Mouse (Mus musculus) hindbrain, embryonic 13.5 days (tissue): Measurements from ENCODE around the gene Tex264. TPM values are rescaled to one million over a fixed set of nuclear protein-coding genes. Genes with fewer than 3 reads are reported as not detected.
"Not testable (repeated sequence)": the region's sequence is repeated elsewhere in the genome, so short reads cannot be mapped to it uniquely, and the experiment has no call there.

Experiments
- ATAC-seq: fragments of 200-750 bp; cut with Nextera tagmentation; 2 replicates; pipeline ENCODE4 v1.8.0; 2017; ENCODE audit warnings: moderate TSS enrichment; ENCODE audit not compliant: low FRiP score
- H3K27ac ChIP-seq: fragments of 300-500 bp; sonication (generic); 2 replicates; pipeline ENCODE4 v1.5.1; 2015; ENCODE audit warnings: inconsistent platforms, mild to moderate bottlenecking, moderate library complexity
- H3K27me3 ChIP-seq: fragments of 300-500 bp; sonication (generic); 2 replicates; pipeline ENCODE4 v1.6.1; 2015; ENCODE audit warnings: mild to moderate bottlenecking, inconsistent platforms
- H3K36me3 ChIP-seq: fragments of 300-500 bp; sonication (generic); 2 replicates; pipeline ENCODE4 v1.6.1; 2015; ENCODE audit warnings: mild to moderate bottlenecking, inconsistent platforms
- H3K4me1 ChIP-seq: fragments of 300-500 bp; sonication (generic); replicated peaks from 2 replicates; pipeline ENCODE4 v1.6.1; 2015; ENCODE audit warnings: inconsistent platforms
- H3K4me2 ChIP-seq: fragments of 300-500 bp; sonication (generic); 2 replicates; pipeline ENCODE4 v1.6.1; 2015; ENCODE audit warnings: inconsistent platforms, mild to moderate bottlenecking, moderate library complexity
- H3K4me3 ChIP-seq: fragments of 300-500 bp; sonication (generic); 2 replicates; pipeline ENCODE4 v1.5.1; 2015; ENCODE audit warnings: mild to moderate bottlenecking, inconsistent platforms
- H3K9ac ChIP-seq: fragments of 300-500 bp; sonication (generic); 2 replicates; pipeline ENCODE4 v1.6.1; 2015; ENCODE audit warnings: mild to moderate bottlenecking, inconsistent platforms
- H3K9me3 ChIP-seq: fragments of 300-500 bp; sonication (generic); 2 replicates; pipeline ENCODE4 v1.6.1; 2016; ENCODE audit warnings: inconsistent platforms
- WGBS: fragments of 180-500 bp; shearing (Covaris S2); methylation state at CpG from one replicate; pipeline ENCODE4 v1.1.7; 2015; 5-methylcytosine and 5-hydroxymethylcytosine counted together
- polyA plus RNA-seq: library from polyadenylated mRNA; unstranded; fragments of >200 nt; fragmentation: Nextera tagmentation; extraction: Ambion mirVana; gene quantifications from 2 replicates; pipeline ENCODE4 v1.2.1, GENCODE M21; 2015

Gene Tex264
- polyA plus RNA-seq, 1 experiment from 2014 or later = 52.7 TPM

- H3K4me2 ChIP-seq, H3K27me3 ChIP-seq, H3K27ac ChIP-seq, H3K9ac ChIP-seq, H3K9me3 ChIP-seq, H3K4me3 ChIP-seq, ATAC-seq, H3K4me1 ChIP-seq, H3K36me3 ChIP-seq: not testable (repeated sequence)
- 22% methylated on average over 8 of the region's 8 CpGs for WGBS
Observed at GRCm38 (mm10) chr9:106627796-106628195, 57.9 kb downstream of the Tex264 start.

DNA sequence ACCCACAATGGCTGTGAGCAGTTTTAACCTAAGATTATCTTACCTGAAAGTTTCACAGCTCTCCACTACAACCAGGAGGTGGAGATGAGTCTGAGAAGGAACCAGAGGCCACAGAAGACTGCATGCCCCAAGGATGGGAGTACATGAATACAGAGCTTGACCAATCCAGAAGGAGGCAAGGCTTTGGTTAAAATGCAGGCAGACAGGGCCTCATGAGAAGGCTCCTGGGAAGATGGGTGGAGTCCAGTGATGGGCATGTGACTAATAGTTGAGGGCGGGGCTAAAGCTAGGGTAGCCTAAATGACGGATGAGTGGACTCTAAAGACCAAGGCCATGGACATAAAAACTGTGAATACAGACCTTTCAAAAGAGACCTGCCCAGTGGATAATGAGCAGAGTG, 59.4 kb downstream of the Tex264 start, which contains the start of gene Iqcf6:
TSS of gene Iqcf6 (plus strand) at position 301 of the 400 bp plus-strand sequence.
- no peak for ATAC-seq
- 82% methylated on average over 2 of the region's 2 CpGs for WGBS
- no peak within 1 kb of the TSS for H3K4me2 ChIP-seq
- no peaks in the 10 kb centered on the region for H3K27me3 ChIP-seq
- no peak within 1 kb of the TSS for H3K4me3 ChIP-seq
- H3K4me1 ChIP-seq = peaks cover 4% of the 10 kb centered on the region; the same call in 1 of the 2 replicates
- H3K9me3 ChIP-seq = no peaks in the 10 kb centered on the region
- H3K27ac ChIP-seq = no peak within 1 kb of the TSS
- H3K36me3 ChIP-seq = no peaks in the 10 kb centered on the region
- H3K9ac ChIP-seq = no peak within 1 kb of the TSS

DNA sequence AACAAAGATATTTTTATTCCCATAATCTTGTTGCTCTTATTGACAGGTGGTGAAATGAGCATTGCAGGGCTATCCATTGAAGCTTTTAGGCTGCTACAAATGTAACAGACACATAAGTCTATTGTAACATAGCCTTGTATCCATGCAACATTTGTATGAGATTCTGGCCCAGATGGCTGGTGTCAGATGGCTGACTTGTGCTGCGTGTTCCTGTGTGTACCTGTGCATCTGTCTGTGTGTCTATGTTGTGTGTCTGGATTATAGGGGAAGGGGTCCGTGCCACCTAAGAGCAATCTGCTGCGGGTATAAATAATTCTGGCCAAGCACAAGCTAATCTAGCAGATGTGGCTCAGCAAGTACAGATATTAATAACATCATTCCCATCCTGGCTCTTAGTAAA, 68.2 kb downstream of the Tex264 start:
- Histone ChIP-seq H3K9ac (no peak overlapping the region), H3K4me3 (no peak overlapping the region), H3K4me1 (no peaks in the 10 kb centered on the region), H3K9me3 (no peaks in the 10 kb centered on the region; the same call in 1 of the 2 replicates), H3K36me3 (no peaks in the 10 kb centered on the region), H3K27me3 (no peaks in the 10 kb centered on the region), H3K4me2 (no peak overlapping the region), H3K27ac (no peak overlapping the region)
- ATAC-seq = no peak
- WGBS = 86% methylated on average over 3 of the region's 3 CpGs

- WGBS = 82% methylated on average over 9 of the region's 9 CpGs
- Histone ChIP-seq H3K9me3 (no peaks in the 10 kb centered on the region; the same call in 1 of the 2 replicates), H3K36me3 (no peaks in the 10 kb centered on the region), H3K27me3 (no peaks in the 10 kb centered on the region), H3K4me1 (no peaks in the 10 kb centered on the region), H3K9ac (no peak overlapping the region), H3K4me3 (no peak overlapping the region), H3K27ac (no peak overlapping the region), H3K4me2 (no peak overlapping the region)
- no peak for ATAC-seq
Observed at GRCm38 (mm10) chr9:106616306-106616705, 69.4 kb downstream of the Tex264 start.

- Histone ChIP-seq H3K36me3 (no peaks in the 10 kb centered on the region), H3K9me3 (no peaks in the 10 kb centered on the region; the same call in 1 of the 2 replicates), H3K4me3 (no peak overlapping the region), H3K9ac (no peak overlapping the region), H3K27me3 (no peaks in the 10 kb centered on the region), H3K4me2 (no peak overlapping the region), H3K27ac (no peak overlapping the region), H3K4me1 (no peaks in the 10 kb centered on the region)
- WGBS = 48% methylated on average over 3 of the region's 3 CpGs
- no peak for ATAC-seq
Observed at GRCm38 (mm10) chr9:106614616-106615015, 71.1 kb downstream of the Tex264 start.

- H3K9ac ChIP-seq = no peak overlapping the region
- no peak overlapping the region for H3K27ac ChIP-seq
- no peaks in the 10 kb centered on the region for H3K4me1 ChIP-seq
- no peaks in the 10 kb centered on the region for H3K36me3 ChIP-seq
- no peaks in the 10 kb centered on the region for H3K27me3 ChIP-seq
- no peaks in the 10 kb centered on the region for H3K9me3 ChIP-seq
- H3K4me2 ChIP-seq = no peak overlapping the region
- ATAC-seq = no peak
- 72% methylated on average over 2 of the region's 2 CpGs for WGBS
- no peak overlapping the region for H3K4me3 ChIP-seq
Observed at GRCm38 (mm10) chr9:106613951-106614350, 71.8 kb downstream of the Tex264 start.

DNA sequence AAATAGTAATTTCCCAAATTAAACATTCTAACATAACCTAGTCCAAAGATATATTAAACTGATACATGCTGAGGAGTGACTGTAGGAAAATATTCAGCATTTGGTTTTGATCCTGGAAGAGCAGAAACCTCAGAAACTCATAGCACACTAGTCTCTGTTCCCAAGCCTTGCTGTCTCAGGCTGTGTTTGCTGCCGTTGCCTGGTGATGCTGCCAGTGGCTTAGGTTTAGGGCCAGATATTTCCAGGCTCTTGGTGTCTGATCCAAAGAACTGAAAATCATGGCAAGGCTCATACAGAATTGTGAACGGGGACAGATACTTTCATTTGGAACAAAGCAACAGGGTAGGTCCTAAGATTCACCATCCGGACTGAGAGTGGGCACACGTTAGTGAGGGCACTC, 75.0 kb downstream of the Tex264 start:
- Histone ChIP-seq H3K9me3 (no peaks in the 10 kb centered on the region), H3K27ac (no peak overlapping the region), H3K36me3 (no peaks in the 10 kb centered on the region), H3K4me2 (no peak overlapping the region), H3K9ac (no peak overlapping the region), H3K4me3 (no peak overlapping the region), H3K4me1 (no peaks in the 10 kb centered on the region), H3K27me3 (no peaks in the 10 kb centered on the region)
- no peak for ATAC-seq
- 83% methylated on average over 4 of the region's 4 CpGs for WGBS

Other genes starting within 250 kb of the Tex264 start
- gene Acy1, start 247.6 kb downstream of the Tex264 start, polyA plus RNA-seq = 25.1 and 28.6 TPM in 2 replicates
- 6.9 and 7.3 TPM in 2 replicates for gene Abhd14b, start 238.5 kb downstream of the Tex264 start, polyA plus RNA-seq
- 51.7 and 52.7 TPM in 2 replicates for gene Abhd14a, start 238.2 kb downstream of the Tex264 start, polyA plus RNA-seq
- gene Pcbp4, start 232.6 kb downstream of the Tex264 start, polyA plus RNA-seq = 248 and 259 TPM in 2 replicates
- gene Gpr62, start 220.0 kb downstream of the Tex264 start, polyA plus RNA-seq = 0.60 and 0.68 TPM in 2 replicates
- gene Rrp9, start 210.0 kb downstream of the Tex264 start, polyA plus RNA-seq = 43.9 and 44.0 TPM in 2 replicates
- 0.74 and 0.88 TPM in 2 replicates for gene Parp3, start 209.0 kb downstream of the Tex264 start, polyA plus RNA-seq
- gene Iqcf1, start 186.0 kb downstream of the Tex264 start, polyA plus RNA-seq = not detected in 2 replicates
- not detected in 2 replicates for gene Iqcf5, start 171.4 kb downstream of the Tex264 start, polyA plus RNA-seq
- not detected in 2 replicates for gene Iqcf3, start 124.3 kb downstream of the Tex264 start, polyA plus RNA-seq
- not detected in 2 replicates for gene Iqcf4, start 114.9 kb downstream of the Tex264 start, polyA plus RNA-seq
- gene Iqcf6, start 59.3 kb downstream of the Tex264 start, polyA plus RNA-seq = not detected in 2 replicates
- gene Grm2, start 29.8 kb downstream of the Tex264 start, polyA plus RNA-seq = 3.7 and 5.3 TPM in 2 replicates
- gene Rad54l2, start 103.3 kb upstream of the Tex264 start, polyA plus RNA-seq = 8.2 and 8.8 TPM in 2 replicates
- gene Dcaf1, start 135.9 kb upstream of the Tex264 start, polyA plus RNA-seq = 19.7 and 21.8 TPM in 2 replicates
- gene Rbm15b, start 201.5 kb upstream of the Tex264 start, polyA plus RNA-seq = 14.2 and 16.5 TPM in 2 replicates
- gene Manf, start 206.1 kb upstream of the Tex264 start, polyA plus RNA-seq = 174 and 190 TPM in 2 replicates